Mouse (Mus musculus) testis, adult 2 months (tissue): ENCODE measurements around the gene Myo1c.

Experiments used
- CTCF ChIP-seq: fragments of 200-500 bp; IDR thresholded peaks from 2 replicates; pipeline ENCODE4 v1.5.1; 2012; ENCODE audit warnings: low read depth, mild to moderate bottlenecking, inconsistent platforms, low read length, moderate library complexity; ENCODE audit not compliant: control insufficient read depth, insufficient read depth, insufficient replicate concordance
- POLR2A ChIP-seq: fragments of 200-500 bp; IDR thresholded peaks from 2 replicates; pipeline ENCODE4 v1.6.1; 2012; ENCODE audit warnings: low read depth, mild to moderate bottlenecking, inconsistent platforms, low read length, moderate library complexity; ENCODE audit not compliant: control insufficient read depth

DNA sequence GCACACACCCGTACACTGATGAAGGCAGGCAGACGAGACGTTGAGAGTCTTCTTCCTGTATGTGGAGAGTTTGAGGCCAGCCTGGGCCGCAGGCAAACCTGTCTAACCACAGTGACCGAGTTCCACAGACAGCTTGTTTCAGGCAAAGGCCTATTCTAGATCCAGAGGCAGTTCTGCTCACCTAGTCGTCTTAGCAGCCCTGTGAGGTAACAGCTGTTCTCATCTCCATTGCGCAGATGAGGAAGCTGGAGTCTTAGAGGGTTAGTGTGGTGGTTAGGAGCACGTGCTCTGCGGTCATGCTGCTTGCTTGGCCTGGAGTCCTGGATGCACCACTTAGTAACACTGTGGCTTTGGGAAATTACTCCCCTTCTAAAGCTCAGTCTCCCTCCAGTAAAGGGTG is 5.6 kb upstream of the Myo1c start:
- no peak for TF ChIP-seq CTCF
- no peak for TF ChIP-seq POLR2A
